Mouse (Mus musculus): Measurements from ENCODE around the gene Slc35f4. TPM values are rescaled to one million over a fixed set of nuclear protein-coding genes. Genes with fewer than 3 reads are reported as not detected.

Gene Slc35f4
- total RNA-seq, 2 experiments from 2014 or later, result 17.6 to 18.4 TPM

GRCm38 (mm10) chr14:49355561-49355960, 170.3 kb downstream of the Slc35f4 start:
- DNase-seq (ENCODE audit: low spot score in 2 of 2), result no peak

- DNase-seq (ENCODE audit: low spot score in 2 of 2), result peak in 1 of 2 experiments; percentile 46
Observed at GRCm38 (mm10) chr14:49348897-49349250, 177.0 kb downstream of the Slc35f4 start.

GRCm38 (mm10) chr14:49348164-49348896, 177.5 kb downstream of the Slc35f4 start:
- DNase-seq (ENCODE audit: low spot score in 2 of 2), result peak in 1 of 2 experiments; percentile 23

- no peak for DNase-seq (ENCODE audit: low spot score in 2 of 2)
Observed at GRCm38 (mm10) chr14:49345835-49346234, 180.0 kb downstream of the Slc35f4 start.

- DNase-seq (ENCODE audit: low spot score in 2 of 2), result no peak
Observed at GRCm38 (mm10) chr14:49337011-49337410, 188.8 kb downstream of the Slc35f4 start.

GRCm38 (mm10) chr14:49333841-49334240, 192.0 kb downstream of the Slc35f4 start:
- DNase-seq (ENCODE audit: low spot score in 2 of 2), result no peak

GRCm38 (mm10) chr14:49316493-49316894, 209.4 kb downstream of the Slc35f4 start:
- DNase-seq (ENCODE audit: low spot score in 2 of 2), result no peak

- DNase-seq (ENCODE audit: low spot score in 2 of 2), result no peak
Observed at GRCm38 (mm10) chr14:49313981-49314380, 211.9 kb downstream of the Slc35f4 start.

GRCm38 (mm10) chr14:49313376-49313775, 212.5 kb downstream of the Slc35f4 start:
- DNase-seq (ENCODE audit: low spot score in 2 of 2), result no peak

GRCm38 (mm10) chr14:49311548-49311947, 214.3 kb downstream of the Slc35f4 start:
- DNase-seq (ENCODE audit: low spot score in 2 of 2), result no peak

GRCm38 (mm10) chr14:49311091-49311492, 214.8 kb downstream of the Slc35f4 start:
- DNase-seq (ENCODE audit: low spot score in 2 of 2), result no peak

- no peak for DNase-seq (ENCODE audit: low spot score in 2 of 2)
Observed at GRCm38 (mm10) chr14:49309670-49310069, 216.2 kb downstream of the Slc35f4 start.

- DNase-seq (ENCODE audit: low spot score in 2 of 2), result no peak
Observed at GRCm38 (mm10) chr14:49308591-49308990, 217.3 kb downstream of the Slc35f4 start.

GRCm38 (mm10) chr14:49307842-49308241, 218.0 kb downstream of the Slc35f4 start:
- DNase-seq (ENCODE audit: low spot score in 2 of 2), result no peak

GRCm38 (mm10) chr14:49305534-49306409, 220.1 kb downstream of the Slc35f4 start:
- DNase-seq (ENCODE audit: low spot score in 2 of 2), result no peak

GRCm38 (mm10) chr14:49302271-49302857, 223.5 kb downstream of the Slc35f4 start:
- no peak for DNase-seq (ENCODE audit: low spot score in 2 of 2)

GRCm38 (mm10) chr14:49300981-49301619, 224.7 kb downstream of the Slc35f4 start:
- no peak for DNase-seq (ENCODE audit: low spot score in 2 of 2)

GRCm38 (mm10) chr14:49300326-49300725, 225.5 kb downstream of the Slc35f4 start:
- no peak for DNase-seq (ENCODE audit: low spot score in 2 of 2)

- DNase-seq (ENCODE audit: low spot score in 2 of 2), result no peak
Observed at GRCm38 (mm10) chr14:49293802-49294449, 231.9 kb downstream of the Slc35f4 start.

- DNase-seq (ENCODE audit: low spot score in 2 of 2), result no peak
Observed at GRCm38 (mm10) chr14:49290029-49290745, 235.7 kb downstream of the Slc35f4 start.

All from left cerebral cortex, adult 18-20 months (tissue).